Mouse (Mus musculus) spleen, postnatal 0 days (tissue): ENCODE data around the gene Ism1. TPM values are rescaled to one million over a fixed set of nuclear protein-coding genes. Genes with fewer than 3 reads are reported as not detected.

Experiments used
- polyA plus RNA-seq: library from polyadenylated mRNA; unstranded; fragments of >200 nt; fragmentation: Nextera tagmentation; extraction: Ambion mirVana; gene quantifications from 2 replicates; pipeline ENCODE4 v1.2.1, GENCODE M21; 2015

Gene Ism1
- 0.08 and 0.12 TPM in 2 replicates for polyA plus RNA-seq

DNA sequence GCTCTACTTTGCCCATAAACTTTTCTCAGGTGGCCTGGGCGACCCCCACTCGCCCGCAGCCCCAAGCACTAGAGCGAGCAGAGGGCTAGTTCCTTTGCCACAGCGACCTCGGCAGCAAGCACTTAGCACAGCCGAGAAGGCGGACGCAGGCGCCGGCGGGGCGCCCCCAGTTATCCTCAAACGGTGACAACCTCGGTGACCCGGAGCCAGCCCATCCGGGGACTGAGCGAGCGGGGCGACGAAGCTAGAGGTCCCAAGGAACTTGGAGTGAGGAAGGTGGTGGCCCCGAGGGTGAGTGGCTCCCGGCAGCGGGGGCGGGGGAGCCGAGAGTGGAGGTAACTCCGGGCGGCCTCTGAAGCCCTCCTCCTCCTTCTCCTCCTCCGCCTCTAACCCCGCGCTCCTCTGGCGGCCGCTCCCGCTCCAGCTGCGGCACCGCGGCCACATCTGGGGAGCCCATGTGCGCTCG is at the start of gene Ism1:
TSS of gene Ism1 (plus strand) at position 370 of the 466 bp plus-strand sequence.

Other genes starting within 250 kb of the Ism1 start
- not detected in 2 replicates for gene Sptlc3, start 184.3 kb upstream of the Ism1 start, polyA plus RNA-seq